Mouse (Mus musculus): ENCODE data around the gene Tmem132c. TPM values are rescaled to one million over a fixed set of nuclear protein-coding genes. Genes with fewer than 3 reads are reported as not detected.

Tmem132c gene
- total RNA-seq, 2 experiments from 2014 or later = 3.7 to 5.2 TPM

GRCm38 (mm10) chr5:127282539-127283123 is 41.0 kb downstream of the Tmem132c start:
- DNase-seq (ENCODE audit: low spot score in 2 of 2) = no peak

DNA sequence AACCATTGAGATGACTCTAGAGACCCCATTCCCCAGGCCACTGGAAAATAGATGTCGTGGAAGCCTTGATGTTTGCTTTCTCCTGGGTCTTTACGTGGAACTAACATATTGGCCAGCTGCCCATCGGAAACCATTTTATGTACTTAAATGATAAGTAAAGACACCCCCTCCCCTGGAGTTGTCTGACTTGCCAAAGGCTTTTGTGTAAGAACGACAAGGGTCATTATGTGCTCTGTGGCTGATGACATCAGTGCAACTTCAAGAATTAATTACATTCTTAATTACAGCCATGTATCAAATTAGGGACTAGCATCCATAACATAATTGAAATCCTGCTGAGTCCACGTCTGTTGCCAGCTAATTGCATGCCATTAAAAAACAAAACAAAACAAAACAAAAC is 45.3 kb downstream of the Tmem132c start:
- no peak for DNase-seq (ENCODE audit: low spot score in 2 of 2)

DNA sequence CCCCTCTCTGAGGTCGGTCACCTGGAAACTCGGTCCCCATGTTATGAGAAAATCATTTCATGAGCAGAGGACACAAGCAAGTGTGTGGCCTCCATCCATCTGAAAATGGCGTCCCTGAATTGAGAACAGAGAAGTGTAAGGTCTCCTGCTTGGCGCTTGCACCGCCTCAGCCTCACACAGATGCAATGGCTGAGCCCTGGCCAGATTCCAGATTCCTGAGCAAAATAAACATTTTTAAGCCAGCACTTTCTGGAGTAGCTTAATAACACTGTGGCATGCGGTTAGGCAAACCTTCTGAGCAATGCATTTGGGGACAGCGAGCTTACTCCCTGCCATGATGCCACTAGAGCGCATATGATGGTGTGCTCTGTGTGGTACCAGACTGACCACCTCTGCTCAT is 48.1 kb downstream of the Tmem132c start:
- no peak for DNase-seq (ENCODE audit: low spot score in 2 of 2)

DNA sequence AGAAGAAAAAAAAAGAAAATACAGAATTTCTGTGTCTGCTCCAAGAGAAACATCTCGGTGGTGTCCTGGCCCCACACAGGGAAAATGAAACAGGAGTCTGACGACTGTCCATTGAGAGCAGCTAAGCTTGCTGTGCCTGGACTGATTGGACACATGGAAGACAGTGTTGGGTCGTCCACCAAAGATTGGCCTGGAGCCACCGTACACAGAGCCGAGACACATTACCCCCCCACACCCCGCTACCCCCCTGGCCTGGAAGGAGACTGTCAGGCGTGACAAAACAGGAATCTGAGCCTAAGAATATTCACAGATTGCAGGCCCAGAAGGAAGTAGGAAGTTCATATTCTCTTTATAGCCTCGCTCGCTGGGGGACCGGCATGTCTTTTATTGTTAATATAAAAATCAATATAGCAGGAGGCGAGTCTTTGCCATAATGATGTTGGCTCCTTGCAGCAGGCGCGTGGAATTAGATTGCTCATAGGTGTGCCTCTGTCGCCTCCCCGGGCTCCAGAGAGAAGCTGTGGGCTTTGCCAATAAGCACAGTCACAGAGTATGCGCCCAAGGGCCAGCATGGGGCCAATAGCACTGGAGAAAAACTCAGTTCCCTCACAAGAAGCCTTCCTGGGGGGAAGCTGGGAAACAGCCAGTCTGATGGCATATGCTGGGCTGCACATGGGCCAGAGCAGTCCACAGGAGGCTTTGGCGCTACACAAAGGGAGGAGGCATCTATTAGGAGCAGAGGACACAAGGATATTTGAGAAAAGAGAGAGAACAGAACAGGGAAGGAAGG is 49.0 kb downstream of the Tmem132c start:
- DNase-seq (ENCODE audit: low spot score in 2 of 2) = no peak

- no peak for DNase-seq (ENCODE audit: low spot score in 2 of 2)
These were observed 50.0 kb downstream of the Tmem132c start for GRCm38 (mm10) chr5:127291581-127291980.

GRCm38 (mm10) chr5:127293698-127294097 is 52.1 kb downstream of the Tmem132c start:
- DNase-seq (ENCODE audit: low spot score in 2 of 2) = no peak

DNA sequence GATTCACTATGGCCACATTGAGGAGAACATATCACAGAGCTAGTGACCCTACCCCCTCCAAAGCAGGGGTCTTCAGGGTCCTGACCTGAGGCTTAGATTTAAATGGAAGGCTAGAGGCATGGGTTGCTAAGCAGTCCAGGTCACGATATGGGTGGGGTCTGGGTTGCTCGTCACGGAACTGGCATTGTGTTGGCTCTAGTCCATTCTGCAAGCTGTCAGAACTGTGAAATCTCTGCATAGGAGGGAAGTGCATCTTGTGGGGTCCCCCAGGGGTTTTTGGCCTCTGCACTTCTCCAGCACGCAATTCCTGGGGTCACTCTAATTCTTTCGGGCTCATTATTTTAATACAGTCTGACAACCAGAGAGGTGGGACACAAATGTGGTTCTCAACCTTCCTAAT is 55.9 kb downstream of the Tmem132c start:
- no peak for DNase-seq (ENCODE audit: low spot score in 2 of 2)

DNA sequence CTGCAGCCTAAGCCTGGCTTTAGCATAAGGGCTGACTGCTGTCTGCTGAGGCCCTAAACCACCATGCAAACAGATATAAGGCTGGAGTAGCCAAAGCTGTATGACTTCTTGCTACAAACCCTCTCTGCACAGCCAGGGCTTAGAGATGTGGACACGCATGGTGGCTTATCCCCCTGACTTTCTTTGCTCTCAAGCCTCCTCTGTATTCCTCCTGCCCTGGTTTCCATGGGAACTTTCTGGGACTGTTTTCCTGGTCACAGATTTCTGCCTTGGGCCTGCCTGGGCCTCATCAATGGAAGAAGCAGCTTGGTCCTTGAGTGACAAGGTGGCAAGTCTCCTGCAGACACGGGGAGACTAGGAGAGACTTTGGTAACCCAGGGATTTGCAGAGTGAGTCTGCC is 56.5 kb downstream of the Tmem132c start:
- DNase-seq (ENCODE audit: low spot score in 2 of 2) = no peak

DNA sequence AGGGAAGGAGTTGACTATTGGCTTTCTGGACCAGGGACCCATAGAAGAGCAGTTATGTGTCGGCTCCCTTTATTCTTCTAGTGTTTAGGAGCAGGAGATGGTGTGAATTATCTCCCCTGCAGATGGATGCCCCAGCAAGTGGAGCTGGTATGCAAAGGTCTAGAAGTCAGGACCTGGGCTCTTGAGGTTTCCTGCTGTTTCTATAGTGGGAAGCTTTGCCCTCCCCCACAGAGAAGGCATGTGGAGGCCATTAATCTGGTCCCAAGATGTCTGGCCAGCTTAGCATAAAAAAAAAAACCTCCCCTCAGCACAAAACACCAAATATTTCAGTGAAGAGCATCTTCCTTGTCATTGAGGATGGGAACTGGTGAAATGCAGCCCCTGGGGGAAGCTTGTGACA is 57.4 kb downstream of the Tmem132c start:
- no peak for DNase-seq (ENCODE audit: low spot score in 2 of 2)

DNA sequence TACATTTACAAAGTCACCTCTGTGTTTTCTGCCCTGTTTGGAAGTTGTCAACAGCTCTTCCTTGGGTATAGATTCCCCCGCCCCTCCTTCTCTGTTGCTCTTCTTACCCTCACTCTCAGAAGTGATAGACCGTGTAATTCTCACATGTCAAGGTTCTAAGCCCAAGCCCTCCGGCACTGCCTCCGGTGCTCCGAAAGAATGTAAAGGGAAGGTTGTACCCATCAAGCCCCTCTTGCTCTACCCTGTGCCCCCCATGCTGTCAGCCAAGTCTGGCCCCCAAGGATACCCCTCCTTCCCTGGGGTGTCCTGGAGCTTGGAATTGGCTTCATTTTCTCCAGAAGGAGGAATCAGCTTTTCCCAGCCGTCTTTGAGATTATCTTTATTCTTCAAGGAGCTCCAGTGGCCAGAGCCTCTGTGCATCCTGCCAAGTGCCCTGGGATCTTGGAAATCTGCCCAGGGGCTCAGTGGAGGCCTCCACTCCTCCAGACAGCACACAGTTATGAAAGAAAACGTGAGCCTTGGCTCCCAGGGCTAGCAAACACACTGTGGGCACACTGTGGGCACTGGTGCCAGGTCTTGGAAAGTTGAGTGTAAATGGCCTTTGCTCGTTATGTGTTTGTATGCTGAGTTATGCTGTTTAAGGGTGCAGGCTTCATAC is 59.1 kb downstream of the Tmem132c start:
- DNase-seq (ENCODE audit: low spot score in 2 of 2) = peak in 1 of 2 experiments; percentile 15

DNA sequence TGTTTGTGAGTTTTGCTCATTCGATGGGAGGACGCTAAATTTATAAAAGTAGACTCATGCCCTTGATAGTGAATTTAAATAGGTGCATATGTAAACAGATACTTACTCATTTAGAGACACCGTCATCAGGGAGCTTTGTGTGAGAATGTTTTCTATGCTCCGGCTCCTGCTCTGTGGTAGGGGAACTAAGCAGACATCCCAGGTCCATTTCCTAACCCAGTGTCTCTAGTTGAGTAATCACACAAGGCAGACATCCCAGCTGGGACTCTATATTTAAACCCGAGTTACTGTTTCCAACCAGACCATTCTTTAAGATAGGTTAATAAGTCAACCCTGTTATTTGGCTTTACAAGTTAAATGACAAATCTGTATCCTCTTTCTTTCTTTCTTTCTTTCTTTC is 63.7 kb downstream of the Tmem132c start:
- DNase-seq (ENCODE audit: low spot score in 2 of 2) = no peak

DNA sequence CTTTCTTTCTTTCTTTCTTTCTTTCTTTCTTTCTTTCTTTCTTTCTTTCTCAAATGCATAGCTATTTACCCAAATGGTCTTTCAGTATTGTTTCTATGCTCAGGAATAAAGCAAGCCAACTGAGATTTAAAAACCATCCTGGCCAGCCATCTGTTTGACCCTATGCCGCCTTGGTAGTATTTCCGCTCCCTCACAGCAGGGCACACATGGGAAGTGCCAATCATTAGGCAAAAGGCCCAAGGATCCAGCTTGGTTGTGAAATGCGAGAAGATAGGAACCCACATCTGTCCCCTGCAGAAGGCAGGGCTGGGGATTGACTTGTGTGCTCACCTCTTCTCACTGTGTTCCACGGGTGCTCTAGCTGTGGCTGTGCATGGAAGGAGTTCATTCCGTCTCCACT is 64.1 kb downstream of the Tmem132c start:
- no peak for DNase-seq (ENCODE audit: low spot score in 2 of 2)

DNA sequence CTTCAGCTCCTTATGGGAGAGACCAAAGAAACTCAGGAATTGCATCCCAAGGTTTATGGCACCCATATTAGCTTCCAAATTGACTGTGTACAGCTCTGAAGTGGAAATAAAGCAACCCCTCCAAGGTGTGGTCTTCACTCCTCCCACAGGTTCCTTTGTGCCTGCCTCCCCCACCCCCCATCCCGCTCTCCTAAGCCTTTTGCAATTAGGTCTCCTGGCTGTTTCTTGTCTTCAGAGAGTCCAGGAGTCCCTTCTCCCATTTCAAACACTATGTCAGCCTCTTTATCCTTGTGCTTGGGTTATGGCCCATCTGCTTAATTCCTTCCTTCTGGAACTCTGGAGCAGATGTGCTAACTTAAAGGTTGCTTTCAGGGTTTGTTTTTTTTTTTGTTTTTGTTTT is 65.1 kb downstream of the Tmem132c start:
- no peak for DNase-seq (ENCODE audit: low spot score in 2 of 2)

GRCm38 (mm10) chr5:127310318-127311004 is 68.9 kb downstream of the Tmem132c start:
- DNase-seq (ENCODE audit: low spot score in 2 of 2) = no peak

DNA sequence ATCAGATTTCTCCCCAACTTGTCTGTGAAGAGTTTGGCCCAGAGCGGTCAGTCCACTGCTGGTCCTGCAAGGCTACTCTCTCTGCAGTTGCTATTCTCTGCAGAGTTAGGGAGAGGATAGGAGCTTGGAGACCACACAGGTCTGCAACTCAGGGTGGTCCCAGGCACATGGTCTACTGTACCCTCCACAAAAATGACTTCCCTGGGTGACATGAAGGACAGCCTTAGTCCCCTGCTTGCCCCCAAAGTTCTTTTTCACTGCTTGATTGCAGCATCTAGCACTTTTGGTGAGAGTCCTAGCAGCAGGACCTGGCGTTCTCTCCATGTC is 69.4 kb downstream of the Tmem132c start:
- no peak for DNase-seq (ENCODE audit: low spot score in 2 of 2)

DNA sequence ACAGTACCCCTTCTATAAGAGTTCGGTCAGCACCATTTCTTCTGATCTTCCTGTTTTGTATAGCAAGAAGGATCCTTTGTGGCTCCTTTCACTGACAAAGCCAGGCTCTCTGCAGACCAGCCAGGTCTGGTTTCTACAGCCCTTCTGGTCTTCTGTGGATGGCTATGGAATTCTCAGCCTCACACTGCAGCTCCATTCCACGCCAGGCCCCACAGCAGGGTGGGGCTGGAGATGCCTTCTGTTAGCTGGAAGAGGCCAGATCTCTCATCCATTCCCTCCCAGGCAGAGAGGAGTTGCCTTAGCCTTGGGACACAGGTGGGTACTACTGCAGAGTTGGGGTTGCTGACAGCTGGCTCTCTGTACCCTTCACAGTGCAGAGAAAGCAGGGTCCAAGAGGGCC is 72.0 kb downstream of the Tmem132c start:
- DNase-seq (ENCODE audit: low spot score in 2 of 2) = no peak

GRCm38 (mm10) chr5:127319096-127319779 is 77.6 kb downstream of the Tmem132c start:
- DNase-seq (ENCODE audit: low spot score in 2 of 2) = no peak

- DNase-seq (ENCODE audit: low spot score in 2 of 2) = no peak
These were observed 83.0 kb downstream of the Tmem132c start for GRCm38 (mm10) chr5:127324645-127325044.

DNA sequence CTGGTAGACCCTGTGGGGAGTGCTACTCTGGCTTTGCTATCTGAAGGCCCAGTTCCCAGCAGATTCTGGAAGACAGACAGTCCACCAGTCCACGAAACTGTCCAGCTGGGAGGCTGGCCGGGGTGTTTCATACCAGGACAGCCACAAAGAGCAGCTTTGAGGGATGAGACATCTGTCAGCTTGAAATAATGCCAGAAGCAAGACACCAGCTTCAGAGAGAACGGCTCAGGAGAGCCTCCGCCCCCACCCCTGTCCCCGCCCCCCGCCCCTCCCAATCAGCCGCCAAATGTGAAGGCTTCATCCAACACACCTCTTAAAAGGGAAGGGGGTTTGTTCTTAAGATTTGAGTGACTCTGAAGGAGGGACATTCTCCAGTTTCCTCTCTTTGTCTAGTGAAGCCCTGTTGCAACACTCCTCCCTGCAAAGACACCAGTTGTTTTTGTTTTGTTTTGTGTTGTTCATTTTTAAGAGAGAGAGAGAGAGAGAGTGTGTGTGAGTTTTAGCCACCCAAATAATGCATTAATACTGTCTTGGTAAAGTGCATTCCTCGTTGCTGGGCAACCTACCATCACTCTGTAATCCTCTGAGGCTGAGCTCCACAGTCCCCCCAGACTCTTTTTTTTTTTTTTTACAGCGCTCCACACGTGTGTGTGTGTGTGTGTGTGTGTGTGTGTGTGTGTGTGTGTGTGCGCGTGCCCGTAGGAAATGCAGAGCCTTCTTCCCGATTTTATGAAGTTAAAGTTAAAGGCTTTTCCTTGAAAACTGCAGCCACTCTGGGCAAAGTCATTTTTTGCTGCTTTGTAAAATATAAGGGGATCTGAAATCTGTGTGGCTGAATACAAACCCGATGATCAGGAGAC is 94.7 kb downstream of the Tmem132c start:
- DNase-seq (ENCODE audit: low spot score in 2 of 2) = no peak

DNA sequence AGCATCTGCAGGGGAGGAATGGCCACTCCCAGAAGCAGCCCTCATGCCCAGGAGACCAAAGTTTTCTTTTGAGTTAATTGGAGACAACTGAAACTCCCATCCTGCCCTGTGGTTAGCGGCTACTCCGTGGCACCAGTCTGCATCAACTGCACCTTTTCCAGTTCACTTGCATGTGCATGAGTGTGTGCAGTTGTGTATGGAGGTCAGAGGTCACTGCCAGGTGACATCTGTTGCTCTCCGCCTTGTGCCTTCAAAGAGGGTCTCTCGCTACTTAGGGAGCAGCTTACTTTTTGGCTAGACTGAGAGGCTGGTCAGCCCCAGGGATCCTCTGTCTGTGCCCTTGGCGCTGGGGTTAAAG is 95.3 kb downstream of the Tmem132c start:
- DNase-seq (ENCODE audit: low spot score in 2 of 2) = no peak

DNA sequence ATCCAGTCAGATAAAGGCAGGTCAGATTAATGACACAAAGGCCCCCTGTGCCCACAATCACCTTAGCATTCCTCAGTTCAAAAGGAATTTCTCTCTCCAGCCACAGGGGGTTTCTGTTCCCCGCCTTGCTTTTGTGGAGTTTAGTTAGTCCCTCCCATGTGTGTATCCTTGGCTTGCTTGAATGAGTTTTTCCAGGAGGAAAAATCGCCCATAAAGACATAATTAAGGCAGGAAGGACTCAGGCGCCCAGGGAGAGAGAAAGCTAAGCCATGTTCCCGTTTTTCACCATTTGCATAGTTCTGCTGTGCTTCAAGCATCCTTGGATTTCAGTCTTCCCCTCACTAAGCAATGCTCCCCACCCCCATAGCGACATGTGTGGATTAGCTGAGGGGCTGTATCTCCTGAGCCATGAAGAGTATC is 97.4 kb downstream of the Tmem132c start:
- DNase-seq (ENCODE audit: low spot score in 2 of 2) = no peak
